Mouse (Mus musculus): ENCODE results near the gene Senp8.
"Not testable (repeated sequence)": the region's sequence is repeated elsewhere in the genome, so short reads cannot be mapped to it uniquely, and the experiment has no call there.

Senp8 gene

DNA sequence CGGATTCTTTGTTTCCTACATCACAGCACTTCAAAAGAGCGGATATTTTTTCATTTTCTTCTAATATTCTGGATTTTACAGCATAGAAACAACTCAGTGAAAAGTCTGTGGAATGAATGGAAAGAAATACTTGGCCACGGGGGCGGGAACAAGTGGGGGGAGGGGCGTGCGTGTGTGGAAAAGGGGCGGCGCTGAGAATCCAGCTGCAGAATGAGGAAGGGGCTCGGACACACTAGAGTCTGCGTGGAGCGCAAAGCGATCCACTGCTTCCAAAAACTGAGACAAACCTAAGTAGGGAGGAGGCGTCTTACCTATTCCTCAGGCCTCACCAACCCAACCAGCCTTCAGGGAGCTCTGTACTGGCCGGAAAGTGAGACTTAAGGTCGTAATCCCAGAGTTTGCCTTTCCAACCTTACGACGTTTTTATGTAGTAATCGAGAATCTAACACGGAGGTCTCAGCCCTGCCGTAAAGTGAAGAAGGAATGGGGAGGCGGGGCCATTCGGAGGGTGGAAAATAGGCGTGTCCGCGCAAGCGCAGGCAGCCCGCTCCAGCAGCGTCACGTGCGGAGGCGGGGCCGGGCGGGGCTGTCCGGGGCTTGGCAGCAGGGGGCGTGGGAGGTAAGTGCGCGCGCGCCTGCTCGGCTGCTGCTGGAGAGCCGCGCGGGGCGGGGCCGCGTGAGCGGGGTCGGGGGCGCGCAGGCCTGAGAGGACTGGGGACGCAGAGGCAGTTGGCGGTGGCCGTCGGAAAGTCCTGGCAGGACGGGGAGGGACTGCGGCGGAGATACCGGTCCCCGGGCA, at the start of gene Senp8, which contains the start of gene Myo9a:
Gene Senp8, minus strand, starts transcription at position 444 of the 799 bp plus-strand sequence.
Gene Myo9a, plus strand, starts transcription at position 630 of the 799 bp plus-strand sequence.
- DNase-seq (ENCODE audit: low spot score) = peak; percentile 99

- DNase-seq (ENCODE audit: low spot score) = not testable (repeated sequence)
Measured at GRCm38 (mm10) chr9:59766966-59767461, 16.5 kb upstream of the Senp8 start.

GRCm38 (mm10) chr9:59760515-59760914, 10.0 kb upstream of the Senp8 start:
- no peak for DNase-seq (ENCODE audit: low spot score)

DNA sequence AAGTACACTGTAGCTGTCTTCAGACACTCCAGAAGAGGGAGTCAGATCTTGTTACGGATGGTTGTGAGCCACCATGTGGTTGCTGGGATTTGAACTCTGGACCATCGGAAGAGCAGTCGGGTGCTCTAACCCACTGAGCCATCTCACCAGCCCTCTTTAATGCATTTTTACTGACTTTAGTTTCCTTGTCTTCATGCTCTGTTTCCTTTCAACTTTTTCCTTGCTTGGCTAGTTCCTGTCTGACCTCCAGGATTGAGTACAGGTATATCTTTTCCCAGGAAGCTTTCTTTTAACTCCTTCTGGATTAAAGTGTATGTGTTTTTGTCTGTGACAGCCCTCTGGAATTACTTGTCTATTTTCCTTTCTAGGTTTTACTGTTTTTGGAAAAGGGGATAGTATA, 6.5 kb upstream of the Senp8 start:
- DNase-seq (ENCODE audit: low spot score) = not testable (repeated sequence)

DNA sequence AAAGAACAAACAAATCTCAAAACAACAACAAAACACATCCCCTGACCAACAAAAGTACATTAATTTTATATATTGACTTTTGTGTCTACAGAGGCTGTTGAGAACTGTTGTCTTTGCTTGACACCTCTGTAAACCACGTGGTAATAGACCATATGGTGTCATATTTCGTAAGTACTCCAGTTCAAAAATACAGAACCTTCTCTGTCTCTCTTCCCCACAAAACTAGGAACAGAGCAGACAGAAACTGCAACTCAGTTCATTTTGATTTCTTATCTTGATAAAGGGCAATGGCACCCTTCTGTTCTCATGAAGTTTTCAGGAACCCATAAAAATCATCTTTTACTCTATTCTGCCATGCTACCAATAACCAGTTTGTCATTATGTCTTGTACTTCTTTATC, 4.7 kb upstream of the Senp8 start:
- no peak for DNase-seq (ENCODE audit: low spot score)

DNA sequence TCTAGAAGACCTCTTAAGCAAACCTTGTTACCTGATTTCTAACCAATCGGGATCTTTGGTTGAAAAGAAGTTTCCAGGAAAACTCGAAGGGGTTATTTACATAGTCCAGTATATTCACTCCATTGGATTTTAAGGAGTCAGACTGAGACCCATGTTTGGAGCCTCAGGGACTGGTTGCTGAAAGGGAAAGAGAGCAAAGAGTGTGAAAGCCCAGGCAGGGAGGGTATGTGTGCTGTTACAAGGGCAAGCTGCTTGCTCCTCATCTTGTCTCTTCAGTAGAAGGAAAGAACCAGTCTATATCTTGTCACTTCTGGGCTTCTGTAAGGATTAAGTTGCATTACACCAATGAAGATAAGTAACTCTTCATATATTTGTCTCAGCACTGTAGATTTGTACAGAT, 1.5 kb upstream of the Senp8 start:
- no peak for DNase-seq (ENCODE audit: low spot score)

DNA sequence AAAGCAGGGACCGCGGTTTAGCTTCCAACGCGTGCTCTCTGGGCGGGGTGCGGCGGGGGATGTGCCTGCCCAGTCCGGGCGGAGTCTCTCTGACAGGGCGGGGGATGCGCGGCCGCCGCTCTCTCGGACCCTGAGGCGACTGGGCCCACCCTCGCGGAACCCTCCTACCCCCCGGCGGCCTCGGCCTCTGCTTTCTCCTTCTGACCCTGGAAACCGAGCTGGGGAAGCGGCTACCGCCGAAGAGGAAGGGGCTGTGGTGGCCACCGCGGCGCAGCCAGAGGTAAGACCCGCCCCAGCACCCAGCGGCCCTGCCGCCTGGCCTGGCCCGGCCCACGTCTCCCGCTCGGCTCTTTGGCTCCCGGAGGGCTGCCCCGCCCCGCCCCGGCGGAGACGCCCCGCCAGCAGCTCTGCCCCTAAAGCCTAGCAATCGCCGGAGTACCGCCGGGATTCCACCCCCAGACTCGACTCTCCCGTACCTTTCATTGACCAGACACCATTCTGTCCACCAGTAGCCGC, 614 bp upstream of the Senp8 start:
- peak; percentile 95 for DNase-seq (ENCODE audit: low spot score)

DNA sequence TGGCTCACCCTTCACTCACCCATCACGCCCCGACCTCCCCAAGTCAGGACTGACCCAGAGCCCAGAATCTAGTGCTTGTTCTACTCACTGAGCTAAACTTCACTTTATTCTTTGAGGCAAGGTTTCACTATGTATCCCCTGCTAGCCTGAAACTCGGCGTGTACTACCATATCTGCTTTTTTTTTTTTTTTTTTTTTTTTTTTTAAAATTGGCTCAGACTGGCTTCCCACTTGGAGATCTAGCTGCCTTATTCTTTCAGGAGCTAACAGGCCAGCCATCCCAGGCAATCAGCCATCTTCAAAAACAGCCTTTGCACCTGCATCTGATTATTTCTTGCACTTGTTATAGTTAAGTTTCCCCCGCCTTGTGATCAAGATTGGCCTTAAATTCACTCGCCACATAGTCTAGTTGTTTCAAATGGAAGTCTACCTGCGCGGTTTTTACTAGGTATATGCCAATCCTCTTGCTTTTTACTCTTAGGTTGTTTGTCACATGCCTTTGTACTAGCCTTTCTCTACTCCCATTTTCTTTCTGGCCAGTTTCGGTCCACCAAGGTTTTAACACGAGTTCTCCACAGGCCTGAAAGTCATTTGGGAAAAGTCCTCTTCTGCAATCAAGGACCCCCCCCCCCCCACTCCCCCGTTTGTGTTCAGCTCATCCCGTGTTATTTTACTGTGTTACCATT, 787 bp downstream of the Senp8 start:
- DNase-seq (ENCODE audit: low spot score) = no peak

- DNase-seq (ENCODE audit: low spot score) = no peak
Measured at GRCm38 (mm10) chr9:59748969-59749368, 1.5 kb downstream of the Senp8 start.

GRCm38 (mm10) chr9:59748387-59748786, 2.1 kb downstream of the Senp8 start:
- no peak for DNase-seq (ENCODE audit: low spot score)

DNA sequence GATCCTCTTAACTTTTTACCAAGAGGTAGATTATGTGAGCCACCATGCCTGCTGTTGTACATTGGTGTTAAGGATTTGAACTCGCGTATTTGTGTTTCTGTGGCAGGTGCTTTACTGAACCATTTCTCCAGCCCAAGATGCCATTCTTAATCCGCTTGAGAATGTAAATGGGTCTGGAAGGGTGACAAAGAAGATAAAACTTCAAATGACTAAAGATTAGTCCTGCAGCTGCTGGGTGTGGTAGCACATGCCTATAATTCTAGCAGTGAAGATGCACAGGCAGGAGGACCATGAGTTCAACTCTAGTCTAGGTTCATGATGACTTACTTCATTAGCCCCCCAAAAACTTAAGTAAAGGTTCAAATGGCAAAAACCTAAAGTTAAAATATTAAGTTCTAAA, 6.6 kb downstream of the Senp8 start:
- DNase-seq (ENCODE audit: low spot score) = no peak

- no peak for DNase-seq (ENCODE audit: low spot score)
Measured at GRCm38 (mm10) chr9:59740593-59740992, 9.9 kb downstream of the Senp8 start.

DNA sequence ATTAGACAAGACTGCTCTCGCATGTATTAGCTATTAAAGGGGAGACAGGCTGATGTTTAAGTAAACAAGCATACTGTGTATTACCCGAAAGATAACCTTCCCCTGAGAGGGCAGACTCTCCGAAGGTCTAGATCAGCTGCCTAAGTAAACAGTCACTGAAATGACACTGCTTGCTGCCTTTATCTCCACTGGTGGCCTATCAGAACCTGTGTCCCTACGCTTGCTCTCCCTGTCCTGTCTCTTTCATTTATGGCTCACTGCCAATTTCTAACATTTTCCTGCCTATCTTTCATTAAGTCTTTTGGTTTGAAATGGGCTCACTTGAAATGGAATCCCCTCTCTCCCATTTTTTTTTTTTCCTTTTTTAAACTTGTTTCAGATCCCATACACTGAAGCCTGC, 15.1 kb downstream of the Senp8 start:
- peak; percentile 36 for DNase-seq (ENCODE audit: low spot score)

DNA sequence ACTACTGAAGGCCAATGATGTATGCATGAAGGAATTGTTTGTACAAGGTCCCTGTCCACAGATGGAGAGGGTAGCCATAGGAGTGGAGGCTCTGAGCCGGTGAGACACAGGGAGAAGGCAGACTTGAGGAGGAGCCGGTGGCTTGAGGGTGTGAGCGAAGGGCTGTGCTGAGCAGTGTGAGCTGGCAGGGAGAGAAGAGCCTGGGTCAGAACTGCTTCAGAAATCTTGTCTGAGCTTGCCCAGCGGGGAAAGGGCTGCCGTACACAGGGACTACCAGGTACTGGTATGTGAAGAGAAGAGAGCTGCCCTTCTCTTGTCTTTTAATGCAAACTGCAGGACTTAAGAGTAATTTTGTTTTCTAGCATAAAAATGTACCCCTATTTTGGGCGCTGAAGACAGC, 17.4 kb downstream of the Senp8 start:
- DNase-seq (ENCODE audit: low spot score) = no peak

- DNase-seq (ENCODE audit: low spot score) = no peak
Measured at GRCm38 (mm10) chr9:59731136-59731535, 19.4 kb downstream of the Senp8 start.

GRCm38 (mm10) chr9:59727569-59728286, 22.8 kb downstream of the Senp8 start:
- no peak for DNase-seq (ENCODE audit: low spot score)

DNA sequence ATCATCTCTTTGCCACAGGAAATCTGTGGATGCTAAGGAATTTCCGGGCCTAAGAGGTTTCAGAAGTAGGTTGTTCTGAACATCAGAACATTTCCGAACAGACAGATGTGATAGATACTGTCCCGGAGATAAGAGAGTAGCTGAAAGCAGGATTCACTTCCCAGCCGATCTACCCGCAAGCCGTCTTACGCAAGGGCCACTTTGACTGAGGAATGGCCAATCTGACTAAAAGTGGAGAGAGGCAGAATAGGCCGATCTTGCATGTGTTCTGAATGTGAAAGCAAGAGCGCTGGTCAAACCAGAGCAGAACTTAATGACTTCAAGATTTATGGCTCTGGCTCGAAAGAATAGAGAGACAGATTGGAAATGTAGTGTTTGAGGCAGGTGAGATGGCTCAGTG, 25.0 kb downstream of the Senp8 start:
- no peak for DNase-seq (ENCODE audit: low spot score)

DNA sequence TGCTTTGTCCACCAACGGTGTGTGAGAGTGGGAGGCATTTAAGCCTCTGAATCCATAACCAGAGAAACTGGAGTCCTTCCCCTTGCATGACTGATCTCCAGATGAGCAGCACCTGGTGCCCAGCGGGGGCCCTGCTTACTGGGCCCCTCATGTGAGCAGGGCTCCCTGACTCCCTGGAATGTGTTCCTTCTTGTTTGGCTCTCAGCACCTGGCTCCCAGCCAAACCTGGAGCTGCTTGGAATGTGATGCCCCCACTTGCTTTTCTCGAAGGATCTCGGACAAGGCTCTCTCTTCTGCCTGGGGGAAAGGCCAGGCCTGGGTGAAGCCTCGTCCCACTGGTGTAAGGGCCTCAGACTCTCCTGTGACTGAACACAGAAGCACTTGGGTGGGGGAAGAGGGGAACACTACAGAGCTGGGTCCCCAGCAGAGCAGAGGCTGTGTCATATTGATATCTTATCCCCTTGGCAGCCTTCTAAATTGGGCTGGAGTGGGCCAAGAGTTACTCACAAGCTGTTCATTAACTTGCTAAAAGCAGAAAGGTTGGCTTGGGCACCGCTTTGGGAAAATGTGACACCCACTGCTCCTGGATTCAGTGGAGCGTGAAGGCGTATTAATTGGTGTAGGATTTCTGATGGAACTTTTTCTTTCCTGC, 26.6 kb downstream of the Senp8 start:
- no peak for DNase-seq (ENCODE audit: low spot score)

DNA sequence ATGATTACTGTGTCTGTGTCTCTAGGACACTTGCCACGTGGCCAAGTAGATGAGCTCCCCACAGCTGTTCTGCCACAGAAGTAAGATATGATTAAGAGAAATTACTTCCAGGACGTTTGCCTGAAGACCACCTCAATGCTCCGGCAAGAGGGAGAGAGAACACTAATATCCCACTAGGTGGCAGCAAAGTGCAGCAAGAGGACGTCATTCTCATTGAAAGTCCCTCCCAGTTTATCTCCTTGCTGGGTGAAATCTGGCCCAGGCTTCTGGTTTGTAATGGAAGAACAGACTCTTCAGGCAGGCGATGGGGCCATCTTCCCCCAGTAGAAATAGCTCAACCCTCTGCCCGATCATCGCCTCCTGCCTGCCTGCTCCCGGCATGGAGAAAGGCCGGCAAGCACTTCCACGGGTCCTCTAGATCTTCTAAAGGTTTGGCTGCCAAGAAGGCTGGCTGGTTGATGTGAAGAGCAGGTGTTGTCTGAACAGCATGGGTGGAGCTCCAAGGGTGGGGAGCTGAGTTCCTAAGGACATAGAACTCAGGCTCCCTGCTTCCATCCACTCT, 27.3 kb downstream of the Senp8 start:
- DNase-seq (ENCODE audit: low spot score) = peak; percentile 69

- DNase-seq (ENCODE audit: low spot score) = no peak
Measured at GRCm38 (mm10) chr9:59721144-59721543, 29.4 kb downstream of the Senp8 start.

GRCm38 (mm10) chr9:59718237-59718636, 32.3 kb downstream of the Senp8 start:
- no peak for DNase-seq (ENCODE audit: low spot score)
